Mouse (Mus musculus) MEL (cell line): ENCODE results near the gene B3gnt7. TPM values are rescaled to one million over a fixed set of nuclear protein-coding genes. Genes with fewer than 3 reads are reported as not detected.

Source experiments
- DNase-seq: peaks from one replicate; pipeline ENCODE4 v3.0.0; 2011; ENCODE audit warnings: low read depth, low spot score
- H3K27ac ChIP-seq: 2 replicates; pipeline ENCODE4 v1.5.1; 2012; ENCODE audit warnings: low read depth, mild to moderate bottlenecking, control low read depth, low read length, moderate library complexity; ENCODE audit not compliant: control insufficient read depth
- H3K27me3 ChIP-seq, 2 experiments: fragments of 150-350 bp in 1 of 2; sonication (generic) in 1 of 2; 2 replicates each; pipeline ENCODE4 v1.6.1; 2012; ENCODE audit warnings: low read length in 2 of 2, mild to moderate bottlenecking in 2 of 2, improper control_type of control experiment in 1 of 2, moderate library complexity in 1 of 2; ENCODE audit not compliant: insufficient read depth in 2 of 2, control insufficient read depth in 1 of 2
- H3K36me3 ChIP-seq, 2 experiments: 2 replicates each; pipeline ENCODE4 v1.6.1; 2012 to 2014; ENCODE audit warnings: low read length in 2 of 2, improper control_type of control experiment in 1 of 2, inconsistent platforms in 1 of 2, mild to moderate bottlenecking in 1 of 2; ENCODE audit not compliant: insufficient read depth in 2 of 2, control insufficient read depth in 1 of 2
- H3K4me1 ChIP-seq, 2 experiments: fragments of 150-350 bp in 1 of 2; sonication (generic) in 1 of 2; 2 replicates each; pipeline ENCODE4 v1.6.1; 2012; ENCODE audit warnings: low read length in 2 of 2, improper control_type of control experiment in 1 of 2, mild to moderate bottlenecking in 1 of 2; ENCODE audit not compliant: insufficient read depth in 2 of 2, control insufficient read depth in 1 of 2
- H3K4me3 ChIP-seq, 2 experiments: fragments of 150-350 bp in 1 of 2; sonication (generic) in 1 of 2; 2 replicates each; pipeline ENCODE4 v1.5.1; 2012; ENCODE audit warnings: low read depth in 2 of 2, low read length in 2 of 2, mild to moderate bottlenecking in 2 of 2, moderate library complexity in 2 of 2, control low read depth in 1 of 2, improper control_type of control experiment in 1 of 2; ENCODE audit not compliant: control insufficient read depth in 1 of 2, insufficient read depth in 1 of 2
- H3K79me2 ChIP-seq: 2 replicates; pipeline ENCODE4 v1.6.1; 2012; ENCODE audit warnings: mild to moderate bottlenecking, low read length, moderate library complexity; ENCODE audit not compliant: control insufficient read depth, poor library complexity, insufficient read depth
- H3K9ac ChIP-seq: 2 replicates; pipeline ENCODE4 v1.6.1; 2012; ENCODE audit warnings: low read depth, mild to moderate bottlenecking, control low read depth, low read length, moderate library complexity; ENCODE audit not compliant: control insufficient read depth, poor library complexity, severe bottlenecking
- H3K9me3 ChIP-seq: fragments of 150-350 bp; sonication (generic); replicated peaks from 2 replicates; pipeline ENCODE4 v1.6.1; 2012; ENCODE audit warnings: mild to moderate bottlenecking, low read length, improper control_type of control experiment, moderate library complexity; ENCODE audit not compliant: insufficient read depth
- CHD1 ChIP-seq: IDR thresholded peaks from 2 replicates; pipeline ENCODE4 v1.6.1; 2012; ENCODE audit warnings: low read depth, mild to moderate bottlenecking, inconsistent platforms, low read length, improper control_type of control experiment
- CHD2 ChIP-seq: IDR thresholded peaks from 2 replicates; pipeline ENCODE4 v1.6.1; 2011; ENCODE audit warnings: low read length, improper control_type of control experiment
- CTCF ChIP-seq, 3 experiments: IDR thresholded peaks in 2 of 3; conservative IDR thresholded peaks in 1 of 3; 2 replicates each; pipeline ENCODE4 v1.5.1; 2011 to 2012; ENCODE audit warnings: low read length in 3 of 3, low read depth in 2 of 3, mild to moderate bottlenecking in 2 of 3, improper control_type of control experiment in 1 of 3, inconsistent platforms in 1 of 3, mixed read lengths in 1 of 3, moderate library complexity in 1 of 3; ENCODE audit not compliant: control insufficient read depth in 1 of 3, insufficient read depth in 1 of 3, poor library complexity in 1 of 3, severe bottlenecking in 1 of 3
- ELF1 ChIP-seq: IDR thresholded peaks from 2 replicates; pipeline ENCODE4 v1.6.1; 2014; ENCODE audit warnings: low read depth, mild to moderate bottlenecking, inconsistent platforms, low read length, improper control_type of control experiment, moderate library complexity
- EP300 ChIP-seq, 2 experiments: IDR thresholded peaks; 2 replicates each; pipeline ENCODE4 v1.6.1; 2011; ENCODE audit warnings: improper control_type of control experiment in 2 of 2, low read length in 2 of 2, low read depth in 1 of 2, mild to moderate bottlenecking in 1 of 2
- GABPA ChIP-seq: IDR thresholded peaks from 2 replicates; pipeline ENCODE4 v1.6.1; 2012; ENCODE audit warnings: low read depth, mild to moderate bottlenecking, inconsistent platforms, low read length, improper control_type of control experiment, moderate library complexity
- GATA1 ChIP-seq: IDR thresholded peaks from 2 replicates; pipeline ENCODE4 v1.6.1; 2011; ENCODE audit warnings: low read depth, low read length, improper control_type of control experiment
- KAT2A ChIP-seq: conservative IDR thresholded peaks from 2 replicates; pipeline ENCODE4 v1.6.1; 2012; ENCODE audit warnings: low read depth, low read length, improper control_type of control experiment, inconsistent platforms
- MAFK ChIP-seq: IDR thresholded peaks from 2 replicates; pipeline ENCODE4 v1.6.1; 2011; ENCODE audit warnings: low read depth, mild to moderate bottlenecking, low read length, improper control_type of control experiment, borderline replicate concordance
- MAZ ChIP-seq: IDR thresholded peaks from 2 replicates; pipeline ENCODE4 v1.6.1; 2012; ENCODE audit warnings: low read depth, mild to moderate bottlenecking, inconsistent platforms, low read length, improper control_type of control experiment
- MEF2A ChIP-seq: IDR thresholded peaks from 2 replicates; pipeline ENCODE4 v1.6.1; 2014; ENCODE audit warnings: low read depth, mild to moderate bottlenecking, inconsistent platforms, low read length, improper control_type of control experiment; ENCODE audit not compliant: poor library complexity, insufficient replicate concordance, severe bottlenecking; ENCODE audit errors: extremely low read depth
- MYC ChIP-seq: IDR thresholded peaks from 2 replicates; pipeline ENCODE4 v1.6.1; 2011; ENCODE audit warnings: low read depth, mild to moderate bottlenecking, low read length, improper control_type of control experiment, moderate library complexity
- NELFE ChIP-seq: IDR thresholded peaks from 2 replicates; pipeline ENCODE4 v1.6.1; 2011; ENCODE audit warnings: low read depth, low read length, improper control_type of control experiment
- NRF1 ChIP-seq: IDR thresholded peaks from 2 replicates; pipeline ENCODE4 v1.6.1; 2014; ENCODE audit warnings: low read depth, mild to moderate bottlenecking, inconsistent platforms, low read length, improper control_type of control experiment, moderate library complexity; ENCODE audit not compliant: poor library complexity, insufficient read depth, severe bottlenecking
- POLR2AphosphoS2 ChIP-seq: IDR thresholded peaks from 2 replicates; pipeline ENCODE4 v1.6.1; 2011; ENCODE audit warnings: low read length, improper control_type of control experiment
- POLR2AphosphoS5 ChIP-seq: IDR thresholded peaks from 2 replicates; pipeline ENCODE4 v1.6.1; 2012; ENCODE audit warnings: low read depth, borderline replicate concordance, mild to moderate bottlenecking, inconsistent platforms, low read length, moderate library complexity, mixed read lengths
- RAD21 ChIP-seq: IDR thresholded peaks from 2 replicates; pipeline ENCODE4 v1.6.1; 2011; ENCODE audit warnings: mild to moderate bottlenecking, low read depth, low read length, improper control_type of control experiment
- RCOR1 ChIP-seq: IDR thresholded peaks from 2 replicates; pipeline ENCODE4 v1.6.1; 2012; ENCODE audit warnings: low read depth, mild to moderate bottlenecking, inconsistent platforms, low read length, improper control_type of control experiment
- TBP ChIP-seq: IDR thresholded peaks from 2 replicates; pipeline ENCODE4 v1.8.0; 2011; ENCODE audit warnings: low read depth, low read length, improper control_type of control experiment
- TCF12 ChIP-seq: IDR thresholded peaks from 2 replicates; pipeline ENCODE4 v1.6.1; 2014; ENCODE audit warnings: low read depth, mild to moderate bottlenecking, inconsistent platforms, low read length, improper control_type of control experiment, moderate library complexity
- UBTF ChIP-seq: IDR thresholded peaks from 2 replicates; pipeline ENCODE4 v1.6.1; 2012; ENCODE audit warnings: low read depth, mild to moderate bottlenecking, inconsistent platforms, low read length, improper control_type of control experiment, moderate library complexity, borderline replicate concordance; ENCODE audit not compliant: insufficient read depth
- USF1 ChIP-seq: IDR thresholded peaks from 2 replicates; pipeline ENCODE4 v1.6.1; 2014; ENCODE audit warnings: low read depth, mild to moderate bottlenecking, inconsistent platforms, low read length, improper control_type of control experiment, moderate library complexity
- USF2 ChIP-seq, 2 experiments: IDR thresholded peaks; 2 replicates each; pipeline ENCODE4 v1.6.1; 2011 to 2012; ENCODE audit warnings: improper control_type of control experiment in 2 of 2, low read length in 2 of 2, borderline replicate concordance in 1 of 2, inconsistent platforms in 1 of 2, low read depth in 1 of 2, mild to moderate bottlenecking in 1 of 2; ENCODE audit not compliant: insufficient read depth in 1 of 2
- ZC3H11A ChIP-seq: IDR thresholded peaks from 2 replicates; pipeline ENCODE4 v1.6.1; 2012; ENCODE audit warnings: low read depth, mild to moderate bottlenecking, inconsistent platforms, low read length, improper control_type of control experiment
- ZMIZ1 ChIP-seq: IDR thresholded peaks from 2 replicates; pipeline ENCODE4 v1.6.1; 2012; ENCODE audit warnings: low read depth, mild to moderate bottlenecking, inconsistent platforms, low read length, improper control_type of control experiment, moderate library complexity
- ZNF384 ChIP-seq: IDR thresholded peaks from 2 replicates; pipeline ENCODE4 v1.6.1; 2012; ENCODE audit warnings: low read depth, mild to moderate bottlenecking, inconsistent platforms, low read length, improper control_type of control experiment
- polyA plus RNA-seq, 2 experiments: library from polyadenylated mRNA; stranded (reverse) in 1 of 2; unstranded in 1 of 2; fragments of >175 nt in 1 of 2; fragments of >200 nt in 1 of 2; gene quantifications; 2 replicates each; pipeline versions ENCODE4 v1.2.1 to v1.2.4; 2012; ENCODE audit warnings: low replicate concordance in 2 of 2, low read depth in 1 of 2; ENCODE audit not compliant: insufficient read length in 2 of 2, insufficient read depth in 1 of 2, missing spikeins in 1 of 2
- total RNA-seq: library from RNA; depleted of rRNA; stranded (reverse); fragments of 300-350 nt; gene quantifications from 2 replicates; pipeline ENCODE4 v1.2.3, GENCODE M21; 2012

B3gnt7 gene
- total and polyA plus RNA-seq, 3 experiments: 0.40 TPM; not detected in 2

DNA sequence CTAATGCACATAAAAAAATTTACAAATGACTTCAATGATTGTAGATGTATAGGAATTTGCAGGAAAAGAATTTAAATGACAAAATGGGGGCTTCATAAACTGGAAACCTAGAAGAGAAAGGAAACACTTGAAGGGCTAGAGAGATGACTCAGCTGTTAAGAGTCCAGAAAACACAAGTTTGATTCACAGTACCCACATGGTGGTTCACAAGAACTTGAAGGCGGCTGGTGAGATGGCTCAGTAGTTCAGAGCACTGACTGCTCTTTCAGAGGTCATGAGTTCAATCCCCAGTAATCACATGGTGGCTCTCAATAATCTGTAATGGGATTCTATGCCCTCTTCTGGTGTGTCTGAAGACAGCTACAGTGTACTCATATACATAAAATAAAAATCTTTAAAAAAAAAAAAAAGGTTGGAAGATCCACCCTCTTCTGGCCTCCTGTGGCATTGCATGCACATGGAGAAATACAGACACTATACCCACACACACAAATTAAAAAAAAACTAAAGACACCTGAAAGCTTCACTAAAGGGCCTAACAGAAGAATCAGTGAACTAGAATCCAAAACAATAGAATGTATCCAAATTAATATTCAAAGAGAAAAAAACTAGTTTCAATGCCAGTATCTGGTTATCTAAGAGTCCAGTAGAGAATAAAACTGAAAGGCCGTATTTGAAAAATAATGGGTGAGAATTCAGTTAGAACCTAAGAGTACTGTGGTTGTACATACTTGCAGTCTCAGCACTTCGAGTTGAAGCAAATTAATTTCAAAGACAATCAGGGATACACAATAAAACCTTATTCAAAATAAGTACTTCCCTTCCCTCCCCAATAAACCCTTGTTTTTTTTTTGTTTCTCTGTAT lies 44.5 kb downstream of the B3gnt7 start:
- Histone ChIP-seq H3K27me3 (no peaks in the 10 kb centered on the region), H3K79me2 (no peaks in the 10 kb centered on the region), H3K4me1 (peaks cover 0 to 6% of the 10 kb centered on the region in 2 experiments; a peak in 2 of 4 replicates), H3K4me3 (no peak overlapping the region), H3K27ac (no peak overlapping the region), H3K9ac (no peak overlapping the region), H3K9me3 (no peaks in the 10 kb centered on the region), H3K36me3 (peaks cover 31 to 69% of the 10 kb centered on the region in 2 experiments)
- DNase-seq: peak; percentile 57
- TF ChIP-seq CHD2: no peak
- peak; percentile 48; the same call in 1 of the 2 replicates for TF ChIP-seq POLR2AphosphoS2
- TF ChIP-seq UBTF: no peak
- no peak for TF ChIP-seq NELFE
- no peak for TF ChIP-seq RAD21
- no peak for TF ChIP-seq MEF2A
- TF ChIP-seq USF2 (IDR thresholded peaks at IDR 0.05; ENCODE audit: borderline replicate concordance in 1 of 2, insufficient read depth in 1 of 2, low read depth in 1 of 2, low read length in 2 of 2): no peak
- no peak for TF ChIP-seq GATA1
- no peak for TF ChIP-seq TCF12
- TF ChIP-seq KAT2A: no peak
- TF ChIP-seq EP300 (IDR thresholded peaks at IDR 0.05; ENCODE audit: low read depth in 1 of 2, low read length in 2 of 2): no peak
- TF ChIP-seq ZC3H11A: no peak
- no peak for TF ChIP-seq GABPA
- TF ChIP-seq USF1: no peak
- no peak for TF ChIP-seq CHD1
- peak in 2 of 3 experiments; percentile 32; a peak in 4 of 6 replicates for TF ChIP-seq CTCF (IDR thresholded peaks at IDR 0.05 in 2 of 3, conservative IDR thresholded peaks at IDR 0.05 in 1 of 3; ENCODE audit: control insufficient read depth in 1 of 3, insufficient read depth in 1 of 3, low read depth in 2 of 3, low read length in 3 of 3, poor library complexity in 1 of 3, severe bottlenecking in 1 of 3)
- TF ChIP-seq RCOR1: no peak
- TF ChIP-seq MYC: 0 out of 2 replicates have a peak, but pooled peaks have one; percentile 59
- TF ChIP-seq TBP: no peak
- TF ChIP-seq ZNF384: peak; percentile 91
- no peak for TF ChIP-seq NRF1
- TF ChIP-seq MAZ: no peak
- TF ChIP-seq ELF1: no peak
- no peak for TF ChIP-seq POLR2AphosphoS5
- no peak for TF ChIP-seq MAFK
- peak; percentile 22; the same call in 1 of the 2 replicates for TF ChIP-seq ZMIZ1
